8 mouse cellular contexts compared by ENCODE assay signal in the genomic region with DNA sequence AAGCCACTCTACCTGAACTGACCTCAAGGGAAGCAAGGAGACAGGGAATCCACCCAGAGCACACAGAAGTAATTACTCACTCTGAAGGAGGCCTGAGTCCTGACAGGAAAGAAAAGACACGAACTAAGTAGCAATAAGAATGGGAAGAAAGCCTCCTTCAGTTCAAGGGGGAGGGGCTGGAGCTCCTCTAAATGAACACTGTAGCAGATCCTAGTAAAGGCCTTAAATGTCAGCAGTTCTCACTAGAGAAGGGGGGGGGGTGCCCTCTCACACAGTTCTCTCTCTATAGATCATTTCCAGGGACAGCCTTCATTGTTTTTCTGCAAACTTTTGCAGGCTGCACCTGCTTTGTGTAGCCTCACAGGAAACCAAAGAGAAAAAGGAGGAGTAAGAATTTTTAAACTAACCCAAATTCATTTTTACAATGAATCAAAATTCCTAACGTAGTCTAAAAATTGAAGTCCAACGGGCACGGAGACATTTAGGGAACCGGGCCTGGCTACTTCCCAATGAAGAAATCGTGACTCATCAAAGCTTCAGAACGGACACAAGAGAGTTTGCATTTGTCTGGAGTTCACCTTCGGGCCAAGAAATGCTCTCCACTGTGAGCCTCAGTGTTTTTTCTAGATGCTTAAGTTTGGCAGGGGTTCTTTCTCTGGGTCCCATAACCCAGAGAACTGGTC. TPM values are rescaled to one million over a fixed set of nuclear protein-coding genes. Genes with fewer than 3 reads are reported as not detected.
A peak's percentile ranks its signal among the peaks of the same experiment; 100 is the strongest.
DNase-seq lines count a peak whose midpoint lies in the region; ATAC-seq and TF ChIP-seq lines count a peak whose summit lies in the region.

No protein-coding gene starts in this region.

- H3K4me1 ChIP-seq in lung, embryonic 15.5 days = peaks cover 22% of the 10 kb centered on the region
- no peaks in the 10 kb centered on the region; the same call in 1 of the 2 replicates for H3K4me1 ChIP-seq in lung, adult 2 months (ENCODE audit: control insufficient read depth, insufficient read depth, low read length)
- peaks cover 14% of the 10 kb centered on the region for H3K4me1 ChIP-seq in embryonic facial prominence, embryonic 12.5 days
- peaks cover 33% of the 10 kb centered on the region for H3K4me1 ChIP-seq in hindbrain, embryonic 15.5 days (replicated peaks)
- peaks cover 8% of the 10 kb centered on the region; the same call in 1 of the 2 replicates for H3K4me1 ChIP-seq in lung, postnatal 0 days (ENCODE audit: insufficient read depth, low read depth, low read length)

- peaks cover 15% of the 10 kb centered on the region; the same call in 1 of the 2 replicates for H3K27me3 ChIP-seq in lung, embryonic 15.5 days
- H3K27me3 ChIP-seq in embryonic facial prominence, embryonic 12.5 days = peaks cover 37% of the 10 kb centered on the region
- peaks cover 28% of the 10 kb centered on the region for H3K27me3 ChIP-seq in hindbrain, embryonic 15.5 days
- 0 out of 2 replicates have a peak, but pooled peaks cover 3% of the 10 kb centered on the region for H3K27me3 ChIP-seq in lung, postnatal 0 days (replicated peaks; ENCODE audit: insufficient read depth, low read length)

- 31% methylated on average over 8 of the region's 8 CpGs for WGBS in lung, embryonic 15.5 days
- 12% methylated on average over 8 of the region's 8 CpGs for WGBS in lung, adult 2 months
- 28% methylated on average over 8 of the region's 8 CpGs for WGBS in embryonic facial prominence, embryonic 12.5 days
- 14% methylated on average over 8 of the region's 8 CpGs for WGBS in hindbrain, embryonic 15.5 days
- 18% methylated on average over 8 of the region's 8 CpGs for WGBS in lung, postnatal 0 days

- peak overlapping the region; percentile 100 for H3K4me2 ChIP-seq in lung, embryonic 15.5 days
- H3K4me2 ChIP-seq in embryonic facial prominence, embryonic 12.5 days (replicated peaks) = peak overlapping the region; percentile 98
- H3K4me2 ChIP-seq in hindbrain, embryonic 15.5 days = peak overlapping the region; percentile 88
- H3K4me2 ChIP-seq in lung, postnatal 0 days (replicated peaks; ENCODE audit: low read depth, low read length) = peak overlapping the region; percentile 100

- no peak for ATAC-seq in lung, embryonic 15.5 days (ENCODE audit: borderline replicate concordance, extremely low read depth, low FRiP score, low TSS enrichment)
- no peak for ATAC-seq in embryonic facial prominence, embryonic 12.5 days (ENCODE audit: insufficient number of reproducible peaks, insufficient read depth, low FRiP score, low TSS enrichment)
- ATAC-seq in hindbrain, embryonic 15.5 days (ENCODE audit: low FRiP score, low read depth) = no peak
- ATAC-seq in lung, postnatal 0 days = no peak

- TF ChIP-seq EP300 in lung, postnatal 0 days (IDR thresholded peaks at IDR 0.05) = no peak

- H3K9me3 ChIP-seq in lung, embryonic 15.5 days = no peaks in the 10 kb centered on the region
- no peaks in the 10 kb centered on the region for H3K9me3 ChIP-seq in embryonic facial prominence, embryonic 12.5 days
- no peaks in the 10 kb centered on the region for H3K9me3 ChIP-seq in hindbrain, embryonic 15.5 days
- no peaks in the 10 kb centered on the region for H3K9me3 ChIP-seq in lung, postnatal 0 days (ENCODE audit: low read length)

- no peaks in the 10 kb centered on the region for H3K36me3 ChIP-seq in lung, embryonic 15.5 days
- no peaks in the 10 kb centered on the region for H3K36me3 ChIP-seq in embryonic facial prominence, embryonic 12.5 days
- H3K36me3 ChIP-seq in hindbrain, embryonic 15.5 days = no peaks in the 10 kb centered on the region
- H3K36me3 ChIP-seq in lung, postnatal 0 days (ENCODE audit: insufficient read depth, low read length) = no peaks in the 10 kb centered on the region

- H3K27ac ChIP-seq in lung, embryonic 15.5 days = no peak overlapping the region
- H3K27ac ChIP-seq in embryonic facial prominence, embryonic 12.5 days = no peak overlapping the region
- H3K27ac ChIP-seq in hindbrain, embryonic 15.5 days (replicated peaks) = no peak overlapping the region
- H3K27ac ChIP-seq in lung, postnatal 0 days (ENCODE audit: low read length) = 0 out of 2 replicates have a peak overlapping the region, but pooled peaks have one; percentile 75

- no peak for TF ChIP-seq CTCF in lung, adult 2 months (IDR thresholded peaks at IDR 0.05; ENCODE audit: insufficient read depth, low read length)
- no peak for TF ChIP-seq CTCF in lung, postnatal 0 days (IDR thresholded peaks at IDR 0.05)

- no peak overlapping the region for H3K9ac ChIP-seq in lung, embryonic 15.5 days
- no peak overlapping the region for H3K9ac ChIP-seq in embryonic facial prominence, embryonic 12.5 days
- no peak overlapping the region for H3K9ac ChIP-seq in hindbrain, embryonic 15.5 days
- H3K9ac ChIP-seq in lung, postnatal 0 days (replicated peaks; ENCODE audit: low read depth) = 0 out of 2 replicates have a peak overlapping the region, but pooled peaks have one; percentile 50

- no peak for DNase-seq in lung, adult 2 months
- peak; percentile 64 for DNase-seq in lung, postnatal 0 days (ENCODE audit: low spot score)
- peak; percentile 28 for DNase-seq in thymus, postnatal 4 days
- DNase-seq in left cerebral cortex, adult 8-10 months (ENCODE audit: low spot score in 2 of 2) = no peak
- DNase-seq in cerebellum, postnatal 36 days = no peak

- TF ChIP-seq POLR2A in lung, adult 2 months (IDR thresholded peaks at IDR 0.05; ENCODE audit: borderline replicate concordance, extremely low read depth, low read depth, low read length) = no peak

- peak overlapping the region; percentile 66 for H3K4me3 ChIP-seq in lung, embryonic 15.5 days
- H3K4me3 ChIP-seq in lung, adult 2 months (replicated peaks; ENCODE audit: extremely low read depth, low read depth, low read length) = no peak overlapping the region
- peak overlapping the region; percentile 65 for H3K4me3 ChIP-seq in embryonic facial prominence, embryonic 12.5 days
- peak overlapping the region; percentile 51 for H3K4me3 ChIP-seq in hindbrain, embryonic 15.5 days
- peak overlapping the region; percentile 61; the same call in 1 of the 2 replicates for H3K4me3 ChIP-seq in lung, postnatal 0 days (ENCODE audit: low read depth, low read length)

RNA-seq across cellular contexts. Expression of a gene that starts 2.7 kb away (rescaled TPM):
- polyA plus RNA-seq in lung, embryonic 15.5 days (2015; fragmentation: Nextera tagmentation; extraction: Ambion mirVana) = 4.5 and 4.6 TPM in 2 replicates
- 5.2 and 6.5 TPM in 2 replicates for polyA plus RNA-seq in lung, adult 2 months (2012; rRNA removed)
- 7.8 and 8.6 TPM in 2 replicates for polyA plus RNA-seq in embryonic facial prominence, embryonic 12.5 days (2016; fragmentation: Nextera tagmentation; extraction: Ambion mirVana)
- polyA plus RNA-seq in hindbrain, embryonic 15.5 days (2015; fragmentation: Nextera tagmentation; extraction: Ambion mirVana) = 3.6 and 3.8 TPM in 2 replicates
- polyA plus RNA-seq in lung, postnatal 0 days (2015; fragmentation: Nextera tagmentation; extraction: Ambion mirVana) = 2.0 and 2.3 TPM in 2 replicates
- 1 to 10 TPM; 7.1 to 8.6 (median 7.2) TPM for total RNA-seq in left cerebral cortex, adult 8-10 months (2022)

Comparison
In these comparisons a context has a peak if more than half of its experiments do, and no peak if none do; other contexts are left out.
1. DNase-seq: peak in lung, postnatal 0 days (single experiment) and thymus, postnatal 4 days (single experiment); none in lung, adult 2 months (single experiment), left cerebral cortex, adult 8-10 months (0 of 2) and cerebellum, postnatal 36 days (0 of 2).
2. Peak in every context shown above with its lines, with median percentiles within 50 percentile points of each other: H3K4me2 ChIP-seq.